9 mouse cellular contexts compared by ENCODE assay signal in the genomic region with DNA sequence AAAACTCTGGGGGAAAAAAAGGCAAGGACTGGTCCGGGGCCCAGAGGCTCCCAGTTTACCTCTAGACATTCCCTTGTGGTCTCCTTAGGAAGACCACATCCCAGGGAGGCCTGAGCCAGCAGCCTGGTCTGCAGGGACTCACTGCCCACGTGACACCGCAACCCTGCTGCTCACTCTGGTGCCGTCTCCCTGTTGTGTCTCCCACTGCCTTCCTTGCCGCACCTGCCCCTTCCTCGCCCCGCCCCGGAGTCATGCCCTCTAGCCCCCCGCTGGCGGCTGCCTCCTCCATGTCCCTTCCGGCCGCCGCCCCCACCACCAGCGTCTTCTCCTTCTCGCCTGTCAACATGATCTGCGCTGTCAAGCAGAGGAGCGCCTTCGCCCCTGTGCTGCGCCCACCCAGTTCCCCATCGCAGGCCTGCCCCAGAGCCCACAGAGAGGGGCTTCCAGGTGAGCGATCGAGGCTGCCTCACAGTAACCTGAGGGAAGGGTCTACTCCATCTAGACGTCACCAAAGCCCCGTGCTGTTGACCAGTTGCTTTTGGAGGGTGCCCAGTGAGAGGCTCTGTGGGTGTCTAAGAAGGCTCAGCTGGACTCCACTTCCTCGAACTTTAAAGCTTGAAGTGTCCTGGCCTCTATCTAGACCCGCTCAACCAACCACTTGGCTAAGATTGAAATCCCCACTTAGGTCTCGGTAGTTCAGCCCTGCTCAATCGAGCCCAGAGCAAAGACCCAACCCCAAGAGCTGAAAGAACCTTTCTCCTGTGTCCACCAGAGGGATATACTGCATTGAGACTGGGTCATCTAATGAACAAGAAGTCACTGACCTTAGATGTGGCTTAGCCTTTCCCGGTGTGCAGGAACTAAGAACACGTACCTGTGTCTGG. TPM values are rescaled to one million over a fixed set of nuclear protein-coding genes. Genes with fewer than 3 reads are reported as not detected.
A peak's percentile ranks its signal among the peaks of the same experiment; 100 is the strongest.
DNase-seq lines count a peak whose midpoint lies in the region; ATAC-seq and TF ChIP-seq lines count a peak whose summit lies in the region.
"Had no signal": no experiment of that assay in that cellular context is flagged by ENCODE, and none has a peak within 500 bp of the region (broad histone marks: within the 10 kb centered on the region; RNA-seq: fewer than 3 reads in every experiment).

No protein-coding gene starts in this region.

- H3K27me3 ChIP-seq in lung, embryonic 16.5 days (ENCODE audit: control insufficient read depth, insufficient read depth, low read depth, low read length): peaks cover 34% of the 10 kb centered on the region
- H3K27me3 ChIP-seq in heart, embryonic 14.5 days (ENCODE audit: control insufficient read depth, insufficient read depth, low read length): peaks cover 45% of the 10 kb centered on the region
- peaks cover 63% of the 10 kb centered on the region for H3K27me3 ChIP-seq in liver, embryonic 13.5 days
- peaks cover 23% of the 10 kb centered on the region for H3K27me3 ChIP-seq in stomach, embryonic 16.5 days (ENCODE audit: control insufficient read depth, insufficient read depth, low read length)

- no peak for TF ChIP-seq CTCF in left cerebral cortex, adult 2 months (IDR thresholded peaks at IDR 0.05)

- H3K4me3 ChIP-seq in lung, embryonic 16.5 days (ENCODE audit: low read length): peak overlapping the region; percentile 46
- H3K4me3 ChIP-seq in heart, embryonic 14.5 days (ENCODE audit: control insufficient read depth in 1 of 2, insufficient read depth in 1 of 2, low read depth in 1 of 2, low read length in 2 of 2): peak overlapping the region; percentile 48 to 53
- peak overlapping the region; percentile 37 for H3K4me3 ChIP-seq in liver, embryonic 13.5 days (replicated peaks)
- peak overlapping the region; percentile 29 for H3K4me3 ChIP-seq in stomach, embryonic 16.5 days (replicated peaks; ENCODE audit: low read length)
- H3K4me3 ChIP-seq in left cerebral cortex, adult 2 months: no peak overlapping the region
- H3K4me3 ChIP-seq: myocyte had no signal

- intact Hi-C loops in left cerebral cortex, adult 2 months (cut with DNase I): no loop called here
- intact Hi-C loops in left cerebral cortex, postnatal 14 days (cut with DNase I): no loop called here
- intact Hi-C loops in gastrocnemius, postnatal 36 days (cut with DNase I): no loop called here

- H3K9ac ChIP-seq in lung, embryonic 16.5 days (ENCODE audit: low read length): peak overlapping the region; percentile 38
- peak overlapping the region; percentile 69 for H3K9ac ChIP-seq in heart, embryonic 14.5 days (ENCODE audit: low read length)
- peak overlapping the region; percentile 17; the same call in 1 of the 2 replicates for H3K9ac ChIP-seq in liver, embryonic 13.5 days
- peak overlapping the region; percentile 34; the same call in 1 of the 2 replicates for H3K9ac ChIP-seq in stomach, embryonic 16.5 days (ENCODE audit: low read length)

- H3K4me1 ChIP-seq in lung, embryonic 16.5 days (replicated peaks; ENCODE audit: control insufficient read depth, insufficient read depth, low read length): no peaks in the 10 kb centered on the region
- peaks cover 0 to 6% of the 10 kb centered on the region in 2 experiments; a peak in 1 of 4 replicates for H3K4me1 ChIP-seq in heart, embryonic 14.5 days (ENCODE audit: control insufficient read depth in 2 of 2, insufficient read depth in 2 of 2, low read length in 2 of 2)
- H3K4me1 ChIP-seq in liver, embryonic 13.5 days (replicated peaks): no peaks in the 10 kb centered on the region
- 0 out of 2 replicates have a peak, but pooled peaks cover 2% of the 10 kb centered on the region for H3K4me1 ChIP-seq in stomach, embryonic 16.5 days (ENCODE audit: control insufficient read depth, insufficient read depth, low read length)

- H3K36me3 ChIP-seq in lung, embryonic 16.5 days (ENCODE audit: control insufficient read depth, insufficient read depth, low read length): no peaks in the 10 kb centered on the region
- H3K36me3 ChIP-seq in heart, embryonic 14.5 days (ENCODE audit: control insufficient read depth, insufficient read depth, low read length): no peaks in the 10 kb centered on the region
- no peaks in the 10 kb centered on the region for H3K36me3 ChIP-seq in liver, embryonic 13.5 days
- H3K36me3 ChIP-seq in stomach, embryonic 16.5 days (ENCODE audit: control insufficient read depth, insufficient read depth, low read length): no peaks in the 10 kb centered on the region

- WGBS in lung, embryonic 16.5 days: 7% methylated on average over 30 of the region's 30 CpGs
- WGBS in heart, embryonic 14.5 days: 6% methylated on average over 29 of the region's 30 CpGs
- 8% methylated on average over 30 of the region's 30 CpGs for WGBS in liver, embryonic 13.5 days (ENCODE audit: insufficient replicate concordance)
- WGBS in stomach, embryonic 16.5 days: 15% methylated on average over 30 of the region's 30 CpGs

- H3K27ac ChIP-seq in lung, embryonic 16.5 days (ENCODE audit: low read length): no peak overlapping the region
- no peak overlapping the region for H3K27ac ChIP-seq in heart, embryonic 14.5 days (replicated peaks in 1 of 2; ENCODE audit: control insufficient read depth in 1 of 2, insufficient read depth in 1 of 2, low read depth in 2 of 2, low read length in 2 of 2)
- H3K27ac ChIP-seq in liver, embryonic 13.5 days: no peak overlapping the region
- H3K27ac ChIP-seq in stomach, embryonic 16.5 days (ENCODE audit: low read length): no peak overlapping the region
- H3K27ac ChIP-seq in left cerebral cortex, adult 2 months: no peak overlapping the region

- ATAC-seq in lung, embryonic 16.5 days (ENCODE audit: low read depth): peak; percentile 64
- ATAC-seq in heart, embryonic 14.5 days (ENCODE audit: insufficient number of reproducible peaks, insufficient read depth, low FRiP score, low read depth): no peak
- ATAC-seq in liver, embryonic 13.5 days (ENCODE audit: low read depth): no peak
- ATAC-seq in stomach, embryonic 16.5 days (ENCODE audit: insufficient read depth, low FRiP score): no peak; the same call in 1 of the 2 replicates

- DNase-seq in lung, postnatal 36 days: no peak
- DNase-seq in liver, embryonic 13.5 days: no peak
- DNase-seq in left cerebral cortex, adult 2 months (ENCODE audit: extremely low spot score in 1 of 2, low spot score in 2 of 2): no peak
- no peak for DNase-seq in left cerebral cortex, postnatal 14 days (ENCODE audit: low spot score in 2 of 2)
- DNase-seq in gastrocnemius, postnatal 36 days: no peak

- H3K4me2 ChIP-seq in lung, embryonic 16.5 days (ENCODE audit: low read depth, low read length): peak overlapping the region; percentile 70
- H3K4me2 ChIP-seq in heart, embryonic 14.5 days (ENCODE audit: low read length): peak overlapping the region; percentile 76
- peak overlapping the region; percentile 57 for H3K4me2 ChIP-seq in liver, embryonic 13.5 days
- H3K4me2 ChIP-seq in stomach, embryonic 16.5 days (ENCODE audit: low read depth, low read length): peak overlapping the region; percentile 52

- H3K9me3 ChIP-seq in lung, embryonic 16.5 days (ENCODE audit: control insufficient read depth, low read length): no peaks in the 10 kb centered on the region
- no peaks in the 10 kb centered on the region for H3K9me3 ChIP-seq in heart, embryonic 14.5 days (ENCODE audit: control insufficient read depth, low read length)
- H3K9me3 ChIP-seq in liver, embryonic 13.5 days (replicated peaks): no peaks in the 10 kb centered on the region
- no peaks in the 10 kb centered on the region for H3K9me3 ChIP-seq in stomach, embryonic 16.5 days (replicated peaks; ENCODE audit: control insufficient read depth, low read length)

RNA-seq across cellular contexts. Expression of a gene that starts 31.9 kb away (rescaled TPM):
- 62.2 and 65.8 TPM in 2 replicates for polyA plus RNA-seq in lung, embryonic 16.5 days (2015; fragmentation: Nextera tagmentation; extraction: Ambion mirVana)
- polyA plus RNA-seq in heart, embryonic 14.5 days (2014; fragmentation: Nextera tagmentation; extraction: Ambion mirVana): 22.0 and 26.2 TPM in 2 replicates
- 5.3 and 7.2 TPM in 2 replicates for polyA plus RNA-seq in liver, embryonic 13.5 days (2015; fragmentation: Nextera tagmentation; extraction: Ambion mirVana)
- 53.5 and 56.4 TPM in 2 replicates for polyA plus RNA-seq in stomach, embryonic 16.5 days (2015; fragmentation: Nextera tagmentation; extraction: Ambion mirVana)
- 1 to 10 TPM; 5.5 to 6.4 TPM for total RNA-seq in left cerebral cortex, adult 2 months (2021)
- total RNA-seq in left cerebral cortex, postnatal 14 days (2021): 10 to 100 TPM in 1 of 2 experiments, 1 to 10 TPM in 1; 8.5 to 13.2 TPM
- 1 to 10 TPM; 2.1 to 3.1 TPM for total RNA-seq in gastrocnemius, postnatal 36 days (2021)

RNA-seq across cellular contexts. Expression of a gene that starts 39.6 kb away (rescaled TPM):
- polyA plus RNA-seq in lung, embryonic 16.5 days (2015; fragmentation: Nextera tagmentation; extraction: Ambion mirVana): not detected in 2 replicates
- polyA plus RNA-seq in heart, embryonic 14.5 days (2014; fragmentation: Nextera tagmentation; extraction: Ambion mirVana): not detected in 2 replicates
- not detected in 2 replicates for polyA plus RNA-seq in liver, embryonic 13.5 days (2015; fragmentation: Nextera tagmentation; extraction: Ambion mirVana)
- polyA plus RNA-seq in stomach, embryonic 16.5 days (2015; fragmentation: Nextera tagmentation; extraction: Ambion mirVana): not detected in 2 replicates
- not detected for total RNA-seq in left cerebral cortex, adult 2 months (2021)
- not detected for total RNA-seq in left cerebral cortex, postnatal 14 days (2021)
- total RNA-seq in gastrocnemius, postnatal 36 days (2021): not detected

RNA-seq across cellular contexts. Expression of a gene that starts 39.6 kb away (rescaled TPM):
- polyA plus RNA-seq in lung, embryonic 16.5 days (2015; fragmentation: Nextera tagmentation; extraction: Ambion mirVana): 0.31 TPM in 1 of 2 replicates, not detected in the other
- not detected in 2 replicates for polyA plus RNA-seq in heart, embryonic 14.5 days (2014; fragmentation: Nextera tagmentation; extraction: Ambion mirVana)
- not detected in 2 replicates for polyA plus RNA-seq in liver, embryonic 13.5 days (2015; fragmentation: Nextera tagmentation; extraction: Ambion mirVana)
- not detected in 2 replicates for polyA plus RNA-seq in stomach, embryonic 16.5 days (2015; fragmentation: Nextera tagmentation; extraction: Ambion mirVana)
- not detected for total RNA-seq in left cerebral cortex, adult 2 months (2021)
- not detected for total RNA-seq in left cerebral cortex, postnatal 14 days (2021)
- total RNA-seq in gastrocnemius, postnatal 36 days (2021): not detected
- polyA plus RNA-seq: myocyte had no signal

RNA-seq across cellular contexts. Expression of a gene that starts 40.8 kb away (rescaled TPM):
- polyA plus RNA-seq in lung, embryonic 16.5 days (2015; fragmentation: Nextera tagmentation; extraction: Ambion mirVana): not detected in 2 replicates
- polyA plus RNA-seq in heart, embryonic 14.5 days (2014; fragmentation: Nextera tagmentation; extraction: Ambion mirVana): not detected in 2 replicates
- polyA plus RNA-seq in liver, embryonic 13.5 days (2015; fragmentation: Nextera tagmentation; extraction: Ambion mirVana): not detected in 2 replicates
- not detected in 2 replicates for polyA plus RNA-seq in stomach, embryonic 16.5 days (2015; fragmentation: Nextera tagmentation; extraction: Ambion mirVana)
- not detected for total RNA-seq in left cerebral cortex, adult 2 months (2021)
- total RNA-seq in left cerebral cortex, postnatal 14 days (2021): not detected
- not detected for total RNA-seq in gastrocnemius, postnatal 36 days (2021)
- polyA plus RNA-seq: myocyte had no signal

RNA-seq across cellular contexts. Expression of a gene that starts 58.7 kb away (rescaled TPM):
- 84.3 and 84.5 TPM in 2 replicates for polyA plus RNA-seq in lung, embryonic 16.5 days (2015; fragmentation: Nextera tagmentation; extraction: Ambion mirVana)
- 40.4 and 43.8 TPM in 2 replicates for polyA plus RNA-seq in heart, embryonic 14.5 days (2014; fragmentation: Nextera tagmentation; extraction: Ambion mirVana)
- 46.0 and 47.3 TPM in 2 replicates for polyA plus RNA-seq in liver, embryonic 13.5 days (2015; fragmentation: Nextera tagmentation; extraction: Ambion mirVana)
- 83.2 and 93.8 TPM in 2 replicates for polyA plus RNA-seq in stomach, embryonic 16.5 days (2015; fragmentation: Nextera tagmentation; extraction: Ambion mirVana)
- total RNA-seq in left cerebral cortex, adult 2 months (2021): 10 to 100 TPM; 78.3 to 99.1 TPM
- 10 to 100 TPM; 66.7 to 83.6 TPM for total RNA-seq in left cerebral cortex, postnatal 14 days (2021)
- total RNA-seq in gastrocnemius, postnatal 36 days (2021): 10 to 100 TPM; 14.9 to 18.7 TPM

Comparison
In these comparisons a context has a peak if more than half of its experiments do, and no peak if none do; other contexts are left out.
1. H3K9ac ChIP-seq: peak in every context shown above with its lines; median percentile 69 in heart, embryonic 14.5 days; 38 in lung, embryonic 16.5 days; 34 in stomach, embryonic 16.5 days; 17 in liver, embryonic 13.5 days.